Mouse (Mus musculus) ZHBTc4 (cell line): ENCODE results near the gene Atp6v1g1.

Experiments used
- DNase-seq: peaks from one replicate; pipeline ENCODE4 v3.0.0-alpha.2; 2011; ENCODE audit warnings: low read depth, low spot score

Atp6v1g1 gene

GRCm38 (mm10) chr4:63544494-63545230, at the start of gene Atp6v1g1:
Gene Atp6v1g1, plus strand, starts transcription at chr4:63544772.
- peak; percentile 98 for DNase-seq

- peak; percentile 73 for DNase-seq
These were observed 49.3 kb upstream of the Atp6v1g1 start for GRCm38 (mm10) chr4:63494967-63495914.

GRCm38 (mm10) chr4:63495915-63496278, 48.7 kb upstream of the Atp6v1g1 start, which contains the start of gene Whrn:
Gene Whrn, minus strand, starts transcription at chr4:63495991.
- DNase-seq, result peak; percentile 78

- DNase-seq, result no peak
These were observed 48.3 kb upstream of the Atp6v1g1 start for GRCm38 (mm10) chr4:63496312-63496711.

- peak; percentile 29 for DNase-seq
These were observed 46.2 kb upstream of the Atp6v1g1 start for GRCm38 (mm10) chr4:63498346-63498745.

- no peak for DNase-seq
These were observed 43.5 kb upstream of the Atp6v1g1 start for GRCm38 (mm10) chr4:63501050-63501449.

- no peak for DNase-seq
These were observed 40.6 kb upstream of the Atp6v1g1 start for GRCm38 (mm10) chr4:63503949-63504348.

- DNase-seq, result no peak
These were observed 37.1 kb upstream of the Atp6v1g1 start for GRCm38 (mm10) chr4:63507478-63507877.

GRCm38 (mm10) chr4:63508232-63508631, 36.3 kb upstream of the Atp6v1g1 start:
- DNase-seq, result peak; percentile 78

- no peak for DNase-seq
These were observed 31.7 kb upstream of the Atp6v1g1 start for GRCm38 (mm10) chr4:63512921-63513320.

- no peak for DNase-seq
These were observed 30.1 kb upstream of the Atp6v1g1 start for GRCm38 (mm10) chr4:63514454-63514984.

GRCm38 (mm10) chr4:63515021-63515420, 29.6 kb upstream of the Atp6v1g1 start:
- no peak for DNase-seq

GRCm38 (mm10) chr4:63521813-63522419, 22.7 kb upstream of the Atp6v1g1 start:
- DNase-seq, result no peak

GRCm38 (mm10) chr4:63525514-63525913, 19.1 kb upstream of the Atp6v1g1 start:
- DNase-seq, result peak; percentile 88

- no peak for DNase-seq
These were observed 15.6 kb upstream of the Atp6v1g1 start for GRCm38 (mm10) chr4:63528946-63529345.

GRCm38 (mm10) chr4:63530409-63530808, 14.2 kb upstream of the Atp6v1g1 start:
- no peak for DNase-seq

GRCm38 (mm10) chr4:63537602-63538001, 7.0 kb upstream of the Atp6v1g1 start:
- no peak for DNase-seq

GRCm38 (mm10) chr4:63542209-63542608, 2.4 kb upstream of the Atp6v1g1 start:
- DNase-seq, result no peak

GRCm38 (mm10) chr4:63543746-63544493, 652 bp upstream of the Atp6v1g1 start:
- no peak for DNase-seq

- DNase-seq, result no peak
These were observed 823 bp downstream of the Atp6v1g1 start for GRCm38 (mm10) chr4:63545231-63545958.
